Mouse (Mus musculus): ENCODE data around the gene Rab11fip5.

Rab11fip5 gene

DNA sequence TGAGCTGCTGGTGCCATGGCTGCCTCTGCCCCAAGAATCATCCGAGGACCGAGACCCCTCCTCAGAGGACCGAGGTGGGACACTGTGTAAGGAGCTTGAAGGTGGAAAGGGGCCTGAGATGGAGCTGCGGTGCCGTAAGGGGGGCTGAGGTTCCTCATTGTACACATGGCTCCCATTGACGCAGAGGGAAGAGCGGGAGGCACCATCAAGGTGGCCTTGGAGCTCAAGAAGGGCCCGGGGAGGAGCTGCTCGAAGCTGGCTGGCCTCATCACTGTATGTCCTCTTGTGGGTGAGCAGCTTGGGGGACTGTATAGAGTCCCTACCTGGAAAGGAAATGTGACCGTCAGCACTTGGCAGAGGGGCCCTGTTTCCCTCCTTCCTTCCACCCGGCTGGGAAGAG is 26.3 kb downstream of the Rab11fip5 start:
- no peak for DNase-seq (ENCODE audit: low read depth, low spot score)

DNA sequence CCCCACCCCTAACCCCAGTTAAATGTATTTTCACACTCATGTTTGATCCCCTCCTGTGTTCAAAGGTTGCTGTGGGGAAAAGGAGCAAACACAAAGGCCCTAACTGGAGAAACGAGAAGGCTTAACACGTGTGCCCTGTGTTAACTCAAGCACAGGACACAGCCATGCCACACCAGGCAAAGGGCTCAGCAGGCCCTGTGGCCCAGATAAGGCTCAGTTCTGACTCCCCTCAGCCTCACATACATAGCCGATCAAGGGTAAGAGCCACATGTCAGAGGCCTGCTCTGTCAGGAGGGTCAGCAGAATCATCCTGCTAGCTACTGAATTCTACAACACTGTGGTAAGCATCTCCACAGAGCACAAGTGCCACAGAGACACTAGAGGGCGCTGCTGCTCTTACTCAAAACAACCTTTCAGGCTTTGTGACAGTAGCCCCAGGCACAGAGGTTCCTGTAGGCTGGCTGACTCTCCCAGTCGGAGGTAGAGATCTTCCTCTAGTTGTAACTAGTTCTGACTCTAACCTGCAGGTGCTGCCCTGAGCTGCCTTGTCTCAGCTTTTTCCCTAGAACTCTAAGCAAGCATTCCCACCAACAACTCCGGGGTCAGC is 28.3 kb downstream of the Rab11fip5 start:
- peak; percentile 92 for DNase-seq (ENCODE audit: low read depth, low spot score)

DNA sequence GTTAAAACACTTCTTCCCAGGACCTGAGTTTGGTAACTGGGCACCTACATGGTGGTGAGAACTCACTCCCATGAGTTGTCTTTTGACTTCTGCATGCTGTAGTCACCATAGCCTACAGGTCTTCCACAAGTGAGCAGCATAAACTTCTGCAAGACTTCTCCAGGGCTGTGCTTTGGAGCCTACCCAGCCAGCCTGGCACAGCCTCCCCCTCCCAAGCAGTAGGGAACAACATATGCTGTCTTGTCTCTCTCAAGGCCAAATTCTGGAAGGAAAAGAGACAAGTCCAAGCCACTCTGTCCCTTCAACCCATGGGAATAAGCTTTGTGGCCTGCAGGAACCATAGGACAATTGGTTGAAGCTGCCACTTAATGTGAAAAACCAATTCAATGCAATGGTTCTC is 29.5 kb downstream of the Rab11fip5 start:
- no peak for DNase-seq (ENCODE audit: low read depth, low spot score)

DNA sequence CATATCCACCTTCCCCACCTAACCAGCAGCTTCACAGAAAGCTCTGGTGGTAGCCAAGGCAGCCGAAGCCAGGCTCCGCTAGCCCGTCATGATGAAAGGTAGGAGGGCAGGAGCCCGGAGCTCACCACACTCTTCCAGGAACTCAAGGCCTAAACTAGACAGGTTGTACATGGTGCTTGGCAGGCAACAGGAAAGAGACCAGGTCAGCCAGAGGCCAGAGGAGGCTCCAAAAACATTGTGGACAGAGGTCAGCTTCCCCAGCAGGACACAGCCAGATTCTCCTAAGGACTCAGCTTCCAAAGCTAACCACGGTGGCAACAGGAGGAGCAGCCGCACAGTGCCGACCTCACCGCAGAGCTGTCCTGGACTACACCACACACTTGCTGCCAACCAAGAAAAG is 31.4 kb downstream of the Rab11fip5 start:
- DNase-seq (ENCODE audit: low read depth, low spot score), result no peak

DNA sequence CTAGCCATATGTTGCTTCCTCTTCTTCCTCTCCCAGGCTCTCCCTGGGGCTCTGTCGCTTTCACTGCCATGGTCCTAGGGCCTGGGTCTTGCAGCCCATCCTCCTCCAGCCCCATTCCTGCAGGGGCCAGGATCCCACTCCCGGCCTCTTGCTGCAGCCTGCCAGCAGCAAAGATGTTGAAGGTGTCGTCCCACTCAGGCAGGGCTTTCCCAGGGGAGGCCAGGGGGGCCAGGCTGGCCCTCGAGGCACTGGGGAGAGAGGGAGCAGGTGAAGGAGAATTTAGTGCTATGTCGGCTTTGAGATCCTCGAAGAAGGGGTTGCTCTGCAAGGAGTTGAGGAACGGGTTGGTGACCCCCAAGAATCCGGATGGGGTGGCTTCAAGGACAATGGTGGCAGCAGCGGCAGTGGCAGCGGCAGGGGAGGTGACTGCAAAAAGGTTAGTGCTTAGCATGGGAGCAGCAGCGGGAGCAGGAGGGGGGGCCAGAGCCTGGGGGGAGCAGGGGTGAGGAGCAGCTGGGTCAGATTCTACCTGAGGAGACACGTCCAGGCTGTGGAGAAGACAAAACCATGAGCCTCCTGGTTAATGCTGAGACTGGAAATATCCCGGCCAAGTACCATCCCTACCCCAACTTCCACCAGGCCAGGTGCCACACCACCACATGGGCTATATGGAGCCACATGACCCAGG is 32.5 kb downstream of the Rab11fip5 start:
- no peak for DNase-seq (ENCODE audit: low read depth, low spot score)

DNA sequence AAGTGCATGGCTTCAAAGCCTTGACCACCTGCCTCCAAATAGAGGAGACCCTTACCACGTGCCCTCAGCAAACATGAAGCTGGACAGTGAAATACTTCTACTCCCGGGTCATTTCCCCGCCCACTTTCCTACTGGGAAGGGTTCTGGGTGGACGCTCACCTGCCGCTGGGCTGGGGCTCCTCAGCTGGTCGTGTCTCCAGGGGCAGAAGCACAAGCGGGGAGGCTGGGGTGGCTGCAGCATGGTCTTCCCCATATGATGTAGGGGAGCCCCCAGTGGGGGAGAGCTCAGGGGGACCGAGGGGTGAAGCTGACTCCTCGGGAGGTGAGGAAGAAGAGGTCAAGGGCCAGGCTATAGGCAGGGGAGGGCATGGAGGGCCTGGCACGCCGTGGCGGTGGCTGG is 34.2 kb downstream of the Rab11fip5 start:
- no peak for DNase-seq (ENCODE audit: low read depth, low spot score)

DNA sequence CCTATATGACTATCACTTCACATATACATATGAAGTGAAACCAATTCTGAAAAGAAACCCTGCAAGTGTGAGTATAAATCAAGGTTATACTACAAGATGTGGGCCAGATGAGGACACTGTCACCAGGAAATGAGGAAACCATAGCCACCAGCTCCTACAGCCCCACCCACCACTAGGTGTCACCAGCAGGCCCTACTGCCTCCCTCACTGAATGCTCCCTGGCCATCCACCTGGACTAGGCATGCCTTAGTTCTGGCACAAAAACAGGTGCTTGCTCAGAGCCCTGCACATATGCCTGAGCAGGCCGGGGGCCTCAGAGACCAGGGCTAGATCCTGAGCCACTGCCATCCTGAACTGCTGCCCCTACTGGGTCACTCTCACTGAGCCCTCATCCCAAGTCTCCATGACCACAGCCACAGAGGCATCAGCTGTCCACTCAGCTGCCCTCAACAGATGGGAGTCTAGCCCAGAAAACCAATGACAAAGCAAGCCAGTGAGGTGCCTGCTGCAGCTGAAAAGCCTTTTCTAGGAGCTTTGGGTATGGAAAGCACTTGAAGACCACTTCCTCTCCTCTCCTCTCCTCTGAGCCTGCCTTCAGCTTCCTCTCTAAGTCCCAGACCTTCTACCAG is 35.0 kb downstream of the Rab11fip5 start:
- DNase-seq (ENCODE audit: low read depth, low spot score), result peak; percentile 71

DNA sequence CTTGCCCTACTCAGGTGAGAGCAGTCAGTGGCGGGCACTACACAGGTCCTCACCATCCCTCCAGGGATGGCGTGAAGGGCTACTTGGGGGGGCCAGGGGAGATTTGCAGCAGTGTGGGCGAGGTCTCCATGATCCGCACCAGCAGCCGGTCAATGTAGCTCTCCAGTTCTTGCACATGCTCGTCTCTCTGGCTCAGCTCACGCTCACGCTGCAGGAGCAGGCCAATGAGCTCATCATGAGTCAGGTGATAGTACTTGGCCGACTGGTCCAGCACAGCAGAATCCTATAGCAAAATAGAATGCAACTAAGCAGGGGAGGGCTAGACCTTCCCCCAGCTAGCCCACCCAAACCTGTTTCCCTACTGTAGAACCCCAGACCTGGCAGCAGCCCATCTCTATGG is 37.5 kb downstream of the Rab11fip5 start:
- DNase-seq (ENCODE audit: low read depth, low spot score), result no peak

DNA sequence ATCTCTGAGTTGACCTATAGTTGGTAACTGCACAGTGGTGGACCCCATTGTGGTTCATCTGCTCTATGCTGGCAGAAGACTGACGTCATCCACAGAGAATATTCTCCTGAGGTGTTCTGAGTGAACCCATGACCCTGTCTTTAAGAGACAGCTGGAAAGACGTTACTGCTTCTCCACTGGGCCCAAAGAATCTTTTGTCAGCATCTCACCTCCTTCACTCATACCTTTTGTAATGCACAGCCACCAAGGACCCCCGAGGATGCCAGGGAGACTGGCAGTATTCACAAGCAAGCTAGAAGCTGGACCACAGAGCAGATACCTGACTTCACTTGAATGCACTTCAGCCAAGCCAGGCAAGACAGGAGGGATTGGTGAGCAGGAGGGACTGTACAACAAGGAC is 39.1 kb downstream of the Rab11fip5 start:
- no peak for DNase-seq (ENCODE audit: low read depth, low spot score)

DNA sequence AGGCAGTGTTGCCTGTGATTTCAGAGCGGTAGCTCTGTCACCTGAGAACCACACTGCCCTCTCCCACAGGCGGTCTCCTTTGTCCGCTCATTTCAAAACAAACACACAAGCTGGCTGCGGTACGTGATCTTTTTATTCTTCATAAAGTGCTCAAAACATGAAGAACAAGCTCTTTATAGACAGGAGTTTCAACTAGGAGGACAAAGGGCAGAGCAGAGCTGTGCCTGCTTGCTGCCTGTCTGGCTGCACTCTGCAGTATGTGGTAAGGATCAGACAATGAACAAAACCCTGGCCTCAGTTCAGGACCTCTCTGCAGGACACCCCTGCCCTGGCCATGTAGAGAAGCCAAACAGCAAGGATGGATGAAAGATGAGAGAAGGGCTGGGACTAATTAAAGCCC is 39.6 kb downstream of the Rab11fip5 start:
- DNase-seq (ENCODE audit: low read depth, low spot score), result no peak

DNA sequence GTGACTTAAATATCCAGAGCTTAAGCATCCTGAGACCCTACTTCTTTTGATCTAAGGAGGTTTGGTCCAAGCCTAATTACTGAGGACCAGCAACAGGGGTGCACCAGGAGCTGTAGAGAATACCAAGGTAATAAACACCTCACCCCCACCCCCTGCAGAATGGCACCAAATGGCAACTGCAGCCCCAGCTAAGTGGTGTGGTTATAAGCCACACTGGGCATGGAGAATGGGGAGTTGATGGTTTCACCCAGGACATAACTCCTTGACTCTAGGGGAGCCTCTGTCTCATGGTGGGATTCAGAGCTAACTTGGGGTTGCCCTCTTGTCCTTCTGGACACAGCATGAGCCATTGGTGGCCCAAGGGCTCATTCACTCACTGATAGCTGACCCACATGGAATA is 40.2 kb downstream of the Rab11fip5 start:
- DNase-seq (ENCODE audit: low read depth, low spot score), result no peak

DNA sequence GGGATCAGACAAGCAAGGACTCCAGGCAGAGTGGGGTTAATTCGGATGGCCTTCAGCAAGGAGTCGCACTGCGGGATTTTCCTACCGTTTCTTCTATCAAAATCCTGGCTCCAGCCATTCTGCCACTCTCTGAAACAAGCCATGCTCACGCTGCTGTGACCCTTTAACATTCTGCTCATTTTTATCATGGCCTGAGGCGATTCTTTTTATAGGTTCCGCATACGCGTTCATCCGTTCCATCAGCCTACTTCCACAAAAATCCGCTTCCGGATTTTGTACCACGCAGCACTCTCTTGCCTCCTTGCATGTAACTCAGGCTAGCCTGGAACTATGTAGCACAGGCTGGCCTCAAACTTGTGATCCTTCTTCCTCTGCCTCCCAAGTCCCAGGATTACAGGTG is 40.7 kb downstream of the Rab11fip5 start:
- DNase-seq (ENCODE audit: low read depth, low spot score), result peak; percentile 44

DNA sequence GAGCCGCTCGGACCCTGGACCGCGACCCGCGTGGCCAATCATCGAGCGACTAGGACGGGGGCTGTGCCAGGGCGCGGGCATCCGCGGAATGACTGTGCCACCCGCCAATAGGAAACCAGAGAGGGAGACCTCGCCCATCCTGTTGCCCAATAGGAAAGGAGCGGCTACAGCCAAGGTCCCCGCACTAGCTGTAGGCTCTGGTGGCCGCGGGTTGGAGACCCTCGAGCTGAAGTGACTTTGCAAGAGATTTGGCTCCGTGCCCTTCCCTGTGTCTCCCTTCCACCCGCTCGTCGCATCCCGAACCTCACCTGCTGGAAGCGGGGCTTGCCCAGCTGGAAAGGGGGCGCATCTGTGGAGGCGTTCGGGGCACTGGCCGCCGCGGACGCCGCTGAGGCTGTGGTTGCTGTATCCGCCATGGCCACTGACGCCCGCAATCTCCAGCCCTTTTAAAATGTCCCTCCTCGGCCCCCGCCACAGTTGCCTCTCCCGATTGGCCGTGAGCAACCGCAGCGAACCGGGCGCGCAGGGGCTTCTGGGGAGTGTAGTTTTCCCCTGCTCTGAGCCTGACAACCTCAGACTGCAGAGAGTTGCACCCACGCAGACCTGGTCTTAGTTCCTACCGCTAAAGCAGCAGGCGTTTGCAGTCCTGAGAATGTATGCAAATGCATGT is 41.3 kb downstream of the Rab11fip5 start, which contains the start of gene Sfxn5:
Gene Sfxn5, minus strand, starts transcription at position 423 of the 670 bp plus-strand sequence.
- peak; percentile 94 for DNase-seq (ENCODE audit: low read depth, low spot score)

DNA sequence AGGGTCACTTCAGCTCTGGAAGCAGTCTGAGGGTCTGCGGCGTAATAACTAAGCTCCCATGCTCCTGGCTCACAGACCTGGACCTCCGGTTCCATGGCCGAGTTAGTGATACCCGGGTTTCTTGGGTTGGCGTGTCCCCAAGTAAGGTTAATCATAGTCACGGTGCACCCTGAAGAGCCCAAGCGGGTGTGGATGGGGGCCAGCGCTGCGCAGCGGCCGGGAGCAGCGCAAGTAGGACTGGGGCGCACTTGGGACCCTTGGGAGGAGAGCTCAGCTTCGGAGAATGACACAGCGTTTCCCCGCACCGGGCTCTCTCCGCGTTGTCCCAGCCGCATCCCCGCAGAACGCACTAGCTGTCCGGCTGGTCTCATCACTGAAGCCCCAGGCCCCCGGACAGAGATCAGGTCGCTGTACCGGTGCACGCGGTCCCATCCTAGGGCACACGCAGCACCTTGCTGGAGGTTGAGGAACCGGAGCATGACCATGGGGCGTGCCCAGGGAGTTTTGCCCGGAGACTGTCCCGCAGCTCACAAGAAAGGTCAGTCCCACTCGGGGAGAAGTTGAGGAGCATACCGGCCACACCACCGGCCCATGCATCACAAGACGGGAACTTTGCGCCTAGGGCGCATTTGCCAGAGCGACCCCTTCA is 42.0 kb downstream of the Rab11fip5 start:
- DNase-seq (ENCODE audit: low read depth, low spot score), result peak; percentile 38

DNA sequence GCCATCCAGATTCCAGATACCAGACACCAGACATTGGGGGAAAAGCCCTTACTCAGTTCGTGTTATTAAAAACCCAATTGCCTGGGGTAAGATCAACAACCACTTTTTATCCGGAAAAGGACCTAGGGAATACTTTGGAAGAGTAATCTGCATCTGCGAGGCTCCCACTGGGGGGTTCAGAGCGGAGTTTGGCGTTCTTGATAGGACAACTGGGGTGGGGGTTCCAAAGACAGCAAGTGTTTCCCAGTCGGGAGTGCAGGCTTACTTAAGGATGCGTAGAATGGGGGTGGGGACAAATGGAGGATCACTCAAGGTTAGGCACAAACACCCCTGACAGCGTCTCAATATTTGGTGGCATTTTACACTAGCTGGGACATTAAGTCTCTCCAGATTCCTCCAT is 42.7 kb downstream of the Rab11fip5 start:
- no peak for DNase-seq (ENCODE audit: low read depth, low spot score)

DNA sequence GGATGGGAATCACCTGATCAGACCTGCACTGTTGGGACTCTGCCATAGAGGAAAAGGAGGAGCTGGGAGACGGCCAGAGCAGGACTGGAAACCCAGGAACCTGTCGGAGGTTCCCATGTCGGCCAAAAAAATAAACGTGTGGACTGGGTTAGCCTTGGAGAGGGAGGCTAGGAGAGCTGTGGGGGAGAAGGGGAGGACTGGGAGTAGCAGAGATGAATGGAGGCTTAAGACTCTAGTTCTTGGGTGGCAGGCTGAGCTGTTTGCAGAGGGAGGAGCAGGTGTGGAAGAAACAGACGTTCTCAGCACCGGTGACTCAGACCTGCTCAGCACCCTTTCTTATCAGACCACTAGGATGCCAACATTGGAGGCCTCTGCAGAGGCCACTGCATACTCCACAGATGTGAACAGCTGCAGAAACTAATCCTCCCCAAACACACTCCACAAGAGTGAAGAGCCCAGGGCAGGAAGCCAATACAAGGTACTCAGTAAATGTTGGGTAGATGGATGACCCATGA is 43.2 kb downstream of the Rab11fip5 start:
- DNase-seq (ENCODE audit: low read depth, low spot score), result no peak

DNA sequence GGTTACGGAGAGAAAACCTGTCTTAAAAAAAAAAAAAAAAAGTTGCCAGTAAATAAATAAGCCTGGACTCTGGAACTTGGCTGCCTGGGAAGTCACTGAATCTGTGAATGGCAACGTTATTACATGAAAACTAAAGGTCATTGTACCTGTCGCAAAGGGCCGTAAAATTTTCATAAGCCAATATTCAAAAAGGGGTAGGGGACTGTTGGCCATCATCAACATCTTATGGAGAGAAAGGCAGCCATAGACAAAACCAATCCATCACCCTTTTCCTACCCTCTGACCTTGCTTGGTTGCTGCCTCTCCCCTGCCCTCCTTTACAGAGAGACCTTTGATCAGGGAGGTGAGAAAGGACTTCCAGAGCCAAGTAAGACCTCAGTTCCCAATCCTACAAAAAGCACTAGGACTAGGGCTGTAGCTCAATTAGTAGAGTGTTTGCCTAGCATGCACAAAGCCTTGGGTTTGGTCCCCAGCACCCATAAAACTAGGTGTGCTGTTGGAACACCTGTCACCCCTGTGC is 44.7 kb downstream of the Rab11fip5 start:
- DNase-seq (ENCODE audit: low read depth, low spot score), result no peak

DNA sequence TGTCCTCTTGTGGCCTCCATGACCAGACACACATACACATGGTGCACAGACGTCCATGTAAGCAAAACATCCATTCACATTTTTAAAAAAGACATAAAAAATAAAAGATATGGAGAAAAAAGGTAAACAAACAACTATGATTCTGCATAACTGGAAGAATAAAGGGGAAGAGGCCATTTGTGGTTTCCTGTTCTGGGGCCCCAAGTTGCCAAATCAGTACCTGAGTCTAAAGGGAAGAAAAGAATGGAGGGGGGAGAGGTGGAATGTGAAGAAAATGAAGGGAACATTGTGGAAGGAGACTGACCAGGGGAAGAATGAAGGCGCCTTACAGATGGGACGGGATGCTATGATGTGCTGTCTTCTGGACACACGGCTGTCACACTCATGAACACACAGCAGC is 47.9 kb downstream of the Rab11fip5 start:
- DNase-seq (ENCODE audit: low read depth, low spot score), result no peak

DNA sequence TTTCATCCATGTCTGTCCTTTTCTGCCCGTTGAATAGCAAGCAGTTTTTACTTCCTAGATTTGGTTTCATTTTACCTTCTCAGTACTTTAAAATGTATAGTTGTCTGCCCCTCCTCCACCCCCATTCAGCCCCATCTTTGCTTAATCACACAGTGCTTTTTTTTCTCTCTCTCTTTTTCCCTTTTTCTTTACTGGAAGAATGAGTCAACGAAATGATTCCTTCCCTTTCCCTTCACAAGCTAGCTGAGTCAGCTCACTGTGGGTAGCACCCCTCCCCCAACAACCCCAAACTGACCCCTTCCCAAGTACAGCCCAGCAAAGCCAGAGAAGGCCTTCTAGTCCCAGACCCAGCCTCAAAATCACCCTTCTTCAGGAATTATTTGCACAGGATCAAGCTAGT is 49.3 kb downstream of the Rab11fip5 start:
- no peak for DNase-seq (ENCODE audit: low read depth, low spot score)

DNA sequence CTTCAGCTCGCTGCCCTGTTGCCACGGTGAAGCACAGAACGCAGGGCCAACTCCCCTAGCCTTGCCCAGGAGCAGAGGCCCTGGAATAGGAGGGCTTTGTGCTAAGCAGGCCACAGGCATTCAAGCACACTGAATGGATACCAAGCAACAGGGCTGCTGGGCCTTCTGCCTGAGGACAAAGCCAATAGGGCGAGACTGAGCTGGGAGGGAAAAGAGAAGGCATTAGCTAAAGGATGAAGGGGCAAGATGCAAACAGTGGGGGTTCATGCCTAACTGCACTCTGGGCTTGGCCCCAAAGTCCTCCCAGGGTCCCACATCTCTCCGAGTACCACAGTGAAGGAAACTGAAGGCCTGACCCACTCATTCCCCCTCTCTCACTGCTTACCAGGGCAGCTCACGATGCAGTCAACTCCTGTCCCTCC is 54.0 kb downstream of the Rab11fip5 start:
- no peak for DNase-seq (ENCODE audit: low read depth, low spot score)

DNA sequence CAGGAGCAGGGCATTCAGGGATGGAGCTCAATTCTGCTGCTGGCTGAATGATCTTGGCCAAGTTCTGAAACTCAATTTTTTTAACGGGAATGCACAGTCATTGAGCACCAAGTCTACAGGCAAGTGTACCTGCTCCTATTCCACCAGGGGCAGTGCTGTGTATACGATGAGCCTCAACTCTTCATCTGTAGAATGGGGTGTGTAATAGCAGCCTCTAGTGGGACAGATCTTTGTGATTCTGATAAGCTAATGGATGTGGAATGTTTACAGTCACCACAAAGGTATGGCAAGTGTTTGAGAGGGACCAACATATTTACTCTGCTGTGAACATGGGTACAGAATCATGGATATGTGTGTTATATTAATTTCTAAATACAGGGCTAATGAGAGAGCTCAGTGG is 58.2 kb downstream of the Rab11fip5 start:
- DNase-seq (ENCODE audit: low read depth, low spot score), result no peak

Data from CD4-positive, CD25-positive, alpha-beta regulatory T cell, adult 2 months (primary cell).